Mouse (Mus musculus) lung, postnatal 4 days (tissue): Measurements from ENCODE around the gene Kcnj3.

ENCODE experiments used
- DNase-seq, 2 experiments: peaks; one replicate each; pipeline ENCODE4 v3.0.0; 2021

Gene Kcnj3

GRCm38 (mm10) chr2:55517297-55517696 lies 81.5 kb downstream of the Kcnj3 start:
- DNase-seq: no peak

- no peak for DNase-seq
These were observed 97.1 kb downstream of the Kcnj3 start for GRCm38 (mm10) chr2:55532738-55533491.

- no peak for DNase-seq
These were observed 99.2 kb downstream of the Kcnj3 start for GRCm38 (mm10) chr2:55534946-55535345.

- DNase-seq: no peak
These were observed 99.7 kb downstream of the Kcnj3 start for GRCm38 (mm10) chr2:55535482-55535881.

DNA sequence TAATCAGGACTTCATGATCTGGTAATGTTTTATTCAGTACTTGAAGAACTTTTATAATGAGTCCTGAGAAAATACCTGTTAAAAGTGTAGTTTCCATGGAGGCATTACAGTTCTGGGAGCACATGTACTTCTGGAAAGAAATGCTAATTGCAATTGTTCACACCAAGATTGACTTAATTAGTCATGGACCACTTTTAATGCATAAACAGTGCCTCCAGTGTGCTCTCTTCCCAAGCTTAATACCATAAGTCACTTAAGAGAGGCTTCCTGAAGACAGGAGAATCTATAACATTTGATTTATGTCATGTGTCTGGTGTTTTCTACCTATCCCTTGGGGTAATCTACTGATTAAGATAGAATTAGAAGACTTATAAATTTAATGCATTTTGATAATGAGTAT lies 111.8 kb downstream of the Kcnj3 start:
- DNase-seq: no peak

DNA sequence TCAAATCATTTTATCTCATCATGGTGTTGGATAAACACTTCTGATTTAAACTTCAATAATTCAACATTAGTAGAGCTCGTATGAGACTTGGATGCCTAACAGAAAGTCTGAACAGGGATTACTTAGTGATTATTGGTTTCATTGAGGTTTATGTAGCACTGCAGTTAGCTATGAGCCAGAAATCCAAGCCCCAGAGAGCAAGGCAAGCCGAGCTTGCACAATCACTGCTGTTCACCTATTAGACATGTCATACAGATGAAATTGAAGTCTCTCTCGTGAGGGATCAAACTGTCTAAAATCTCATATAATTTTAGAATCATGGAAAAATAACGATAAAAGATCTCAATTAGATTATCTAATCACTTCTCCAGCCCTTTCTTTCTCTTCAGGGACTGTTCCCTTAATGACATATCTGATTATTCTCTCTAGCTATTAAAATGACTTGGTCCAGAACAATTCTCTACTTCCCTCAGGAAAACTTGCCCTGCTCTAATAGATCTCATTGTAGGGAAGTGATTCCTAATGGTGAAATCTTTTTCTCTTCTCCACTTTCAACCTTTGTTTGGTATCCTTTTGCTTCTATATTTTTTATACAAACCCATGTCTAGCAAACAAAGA lies 122.7 kb downstream of the Kcnj3 start:
- DNase-seq: no peak

DNA sequence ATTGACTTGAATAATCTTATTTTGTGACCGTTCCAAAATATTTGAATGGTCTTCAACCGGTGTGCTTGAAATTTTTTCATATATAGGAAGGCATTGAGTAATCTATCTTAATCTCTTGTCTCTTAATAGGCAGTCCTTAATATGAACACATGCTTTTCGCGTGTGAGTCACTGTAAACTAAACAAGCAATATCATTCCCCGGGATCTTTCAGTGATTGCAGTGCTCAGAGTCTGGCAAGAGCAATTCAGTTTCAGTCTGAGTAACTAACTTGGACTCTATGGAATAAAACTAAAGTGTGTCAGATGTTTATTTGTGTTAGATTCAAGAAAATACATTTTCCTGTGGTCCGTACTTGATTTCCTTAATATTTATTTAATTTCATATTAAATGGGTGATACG lies 133.5 kb downstream of the Kcnj3 start:
- DNase-seq: no peak

GRCm38 (mm10) chr2:55571425-55571824 lies 135.7 kb downstream of the Kcnj3 start:
- DNase-seq: no peak

DNA sequence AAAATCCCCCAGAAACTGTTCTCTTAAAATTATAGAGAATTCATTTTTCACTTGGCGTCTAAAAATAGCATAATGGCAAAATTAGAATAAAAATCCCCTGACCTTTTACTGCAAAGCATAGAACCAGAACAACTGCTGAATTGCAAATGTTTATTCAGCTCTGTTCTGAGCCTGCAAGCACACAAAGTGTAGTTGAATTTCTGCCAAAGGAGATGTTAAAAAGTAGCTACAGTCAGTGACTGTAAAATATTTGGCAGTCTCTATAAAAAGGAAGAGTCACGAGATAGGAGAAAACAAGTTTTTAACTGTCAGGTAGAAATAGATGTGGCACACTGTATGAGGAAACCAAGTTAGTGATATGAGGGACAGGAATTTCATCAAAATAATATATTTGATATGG lies 144.5 kb downstream of the Kcnj3 start:
- DNase-seq: no peak

DNA sequence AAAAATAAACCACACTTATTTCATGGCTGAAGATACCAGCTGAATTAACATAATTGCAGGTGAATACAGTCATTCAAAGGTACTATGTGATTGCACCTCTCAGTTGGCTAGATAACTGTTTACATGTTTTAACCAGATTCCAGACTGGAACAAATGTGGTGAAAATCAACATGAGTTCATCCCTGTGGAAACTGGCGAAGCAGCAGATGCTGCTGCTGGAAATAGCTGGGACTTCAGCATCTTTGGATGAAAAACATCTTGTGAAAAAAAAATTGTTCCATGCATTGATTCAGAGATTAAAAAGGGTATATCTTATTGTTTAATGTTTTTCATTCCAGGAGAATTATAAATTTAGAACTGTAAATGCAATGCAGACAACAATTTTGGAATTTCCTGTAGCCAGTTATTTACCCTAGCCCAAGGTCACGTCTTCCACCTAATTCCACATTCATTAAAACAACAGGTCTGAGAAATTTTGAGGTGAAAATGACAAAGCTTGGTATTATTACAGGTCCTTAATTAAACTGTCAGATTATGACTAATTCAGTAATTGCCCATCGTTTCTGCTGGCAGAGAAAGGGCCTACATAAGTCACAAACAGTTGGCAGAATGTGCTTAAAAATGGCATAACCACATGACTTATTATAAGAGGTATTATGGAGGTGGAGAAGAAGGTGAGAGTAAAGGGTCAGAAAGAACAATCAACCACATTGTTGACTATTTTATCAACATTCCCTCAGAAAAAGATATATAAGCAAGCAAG lies 155.6 kb downstream of the Kcnj3 start:
- no peak for DNase-seq
